Mouse (Mus musculus) limb, embryonic 12.5 days (tissue): Measurements from ENCODE around the gene Slc12a8. TPM values are rescaled to one million over a fixed set of nuclear protein-coding genes. Genes with fewer than 3 reads are reported as not detected.

Source experiments
- ATAC-seq: fragments of 200-750 bp; cut with Nextera tagmentation; 2 replicates; pipeline ENCODE4 v1.8.0; 2017; ENCODE audit warnings: low read depth, moderate TSS enrichment; ENCODE audit not compliant: insufficient number of reproducible peaks, insufficient read depth, low FRiP score, low TSS enrichment
- H3K27ac ChIP-seq: fragments of 300-500 bp; sonication (generic); 2 replicates; pipeline ENCODE4 v1.5.1; 2016; ENCODE audit warnings: mild to moderate bottlenecking, moderate library complexity
- H3K27me3 ChIP-seq: fragments of 300-500 bp; sonication (generic); 2 replicates; pipeline ENCODE4 v1.6.1; 2016; ENCODE audit warnings: mild to moderate bottlenecking, moderate library complexity
- H3K36me3 ChIP-seq: fragments of 300-500 bp; sonication (generic); 2 replicates; pipeline ENCODE4 v1.6.1; 2016; ENCODE audit warnings: mild to moderate bottlenecking, moderate library complexity
- H3K4me1 ChIP-seq: fragments of 300-500 bp; sonication (generic); replicated peaks from 2 replicates; pipeline ENCODE4 v1.6.1; 2016
- H3K4me2 ChIP-seq: fragments of 300-500 bp; sonication (generic); 2 replicates; pipeline ENCODE4 v1.6.1; 2016; ENCODE audit warnings: mild to moderate bottlenecking, moderate library complexity
- H3K4me3 ChIP-seq: fragments of 300-500 bp; sonication (generic); replicated peaks from 2 replicates; pipeline ENCODE4 v1.5.1; 2016; ENCODE audit warnings: mild to moderate bottlenecking
- H3K9ac ChIP-seq: fragments of 300-500 bp; sonication (generic); replicated peaks from 2 replicates; pipeline ENCODE4 v1.6.1; 2016; ENCODE audit warnings: mild to moderate bottlenecking, moderate library complexity
- H3K9me3 ChIP-seq: fragments of 300-500 bp; sonication (generic); 2 replicates; pipeline ENCODE4 v1.6.1; 2016; ENCODE audit warnings: mild to moderate bottlenecking, moderate library complexity
- WGBS: fragments of 180-500 bp; shearing (Covaris S2); methylation state at CpG from one replicate; pipeline ENCODE4 v1.1.7; 2016; 5-methylcytosine and 5-hydroxymethylcytosine counted together
- polyA plus RNA-seq: library from polyadenylated mRNA; unstranded; fragments of >200 nt; fragmentation: Nextera tagmentation; extraction: Ambion mirVana; gene quantifications from 2 replicates; pipeline ENCODE4 v1.2.1, GENCODE M21; 2016

Gene Slc12a8
- polyA plus RNA-seq, 1 experiment from 2014 or later = 0.45 TPM

DNA sequence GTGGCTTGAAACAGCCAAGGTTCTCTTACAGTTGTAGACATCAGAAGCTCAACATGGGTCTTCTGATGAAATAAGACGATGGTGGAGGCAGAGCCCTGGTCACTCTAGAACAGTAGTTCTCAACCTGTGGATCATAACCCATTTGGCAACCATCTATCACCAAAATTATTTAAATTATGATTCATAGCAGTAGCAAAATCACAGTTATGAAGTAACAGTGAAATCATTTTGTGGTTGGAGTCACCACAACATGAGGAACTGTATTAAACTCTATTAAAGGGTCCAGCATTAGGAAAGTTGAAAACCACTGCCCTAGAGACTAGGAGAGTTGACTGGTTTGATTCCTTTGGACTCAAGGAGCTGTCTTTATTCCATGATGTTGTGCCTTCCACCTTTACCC, 151.9 kb downstream of the Slc12a8 start:
- H3K4me2 ChIP-seq = no peak overlapping the region
- no peaks in the 10 kb centered on the region for H3K27me3 ChIP-seq
- ATAC-seq = no peak
- no peaks in the 10 kb centered on the region for H3K4me1 ChIP-seq
- H3K27ac ChIP-seq = no peak overlapping the region
- 91% methylated on average over 1 of the region's 1 CpGs for WGBS
- H3K9me3 ChIP-seq = no peaks in the 10 kb centered on the region
- H3K36me3 ChIP-seq = no peaks in the 10 kb centered on the region
- no peak overlapping the region for H3K4me3 ChIP-seq
- no peak overlapping the region for H3K9ac ChIP-seq

GRCm38 (mm10) chr16:33670340-33670739, 153.2 kb downstream of the Slc12a8 start:
- Histone ChIP-seq H3K27ac (no peak overlapping the region), H3K4me3 (no peak overlapping the region), H3K27me3 (no peaks in the 10 kb centered on the region), H3K4me2 (no peak overlapping the region), H3K36me3 (no peaks in the 10 kb centered on the region), H3K4me1 (no peaks in the 10 kb centered on the region), H3K9me3 (0 out of 2 replicates have a peak, but pooled peaks cover 3% of the 10 kb centered on the region), H3K9ac (no peak overlapping the region)
- no peak for ATAC-seq
- 73% methylated on average over 3 of the region's 3 CpGs for WGBS

GRCm38 (mm10) chr16:33670933-33671332, 153.8 kb downstream of the Slc12a8 start:
- H3K4me3 ChIP-seq = no peak overlapping the region
- 0 out of 2 replicates have a peak, but pooled peaks cover 3% of the 10 kb centered on the region for H3K9me3 ChIP-seq
- no peaks in the 10 kb centered on the region for H3K4me1 ChIP-seq
- H3K27ac ChIP-seq = no peak overlapping the region
- ATAC-seq = no peak
- no peak overlapping the region for H3K9ac ChIP-seq
- H3K27me3 ChIP-seq = no peaks in the 10 kb centered on the region
- 87% methylated on average over 2 of the region's 2 CpGs for WGBS
- no peaks in the 10 kb centered on the region for H3K36me3 ChIP-seq
- no peak overlapping the region for H3K4me2 ChIP-seq

GRCm38 (mm10) chr16:33672188-33672587, 155.1 kb downstream of the Slc12a8 start:
- 94% methylated on average over 3 of the region's 4 CpGs for WGBS

DNA sequence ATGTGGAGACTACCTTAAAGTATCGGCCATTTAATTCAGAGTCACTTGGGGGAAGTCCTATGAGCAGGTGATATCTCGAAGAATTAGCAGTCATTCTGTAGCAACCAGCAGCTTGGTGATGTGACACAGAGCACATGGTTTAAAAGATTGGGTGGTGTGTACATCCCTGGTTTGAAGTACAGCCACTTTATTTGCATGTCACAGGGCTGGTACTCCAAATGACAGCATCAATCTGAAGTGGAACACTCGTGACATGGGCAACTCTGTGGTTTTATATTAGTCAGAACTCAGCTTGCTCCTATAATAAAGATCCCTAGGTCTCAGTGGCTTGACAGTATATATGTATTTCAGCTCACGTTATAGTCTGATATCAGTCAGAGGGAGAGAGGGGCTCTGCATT, 155.5 kb downstream of the Slc12a8 start:
- no peak overlapping the region for H3K4me2 ChIP-seq
- 87% methylated on average over 4 of the region's 4 CpGs for WGBS
- H3K27me3 ChIP-seq = no peaks in the 10 kb centered on the region
- H3K36me3 ChIP-seq = no peaks in the 10 kb centered on the region
- no peak overlapping the region for H3K9ac ChIP-seq
- no peak overlapping the region for H3K27ac ChIP-seq
- no peaks in the 10 kb centered on the region for H3K4me1 ChIP-seq
- no peak overlapping the region for H3K4me3 ChIP-seq
- 0 out of 2 replicates have a peak, but pooled peaks cover 3% of the 10 kb centered on the region for H3K9me3 ChIP-seq
- no peak for ATAC-seq

More at GRCm38 (mm10) chr16:33672188-33672587, 155.1 kb downstream of the Slc12a8 start:
- Histone ChIP-seq H3K4me3 (no peak overlapping the region), H3K9ac (no peak overlapping the region), H3K27me3 (no peaks in the 10 kb centered on the region), H3K4me2 (no peak overlapping the region), H3K9me3 (0 out of 2 replicates have a peak, but pooled peaks cover 3% of the 10 kb centered on the region), H3K4me1 (no peaks in the 10 kb centered on the region), H3K27ac (no peak overlapping the region), H3K36me3 (no peaks in the 10 kb centered on the region)
- ATAC-seq = no peak

DNA sequence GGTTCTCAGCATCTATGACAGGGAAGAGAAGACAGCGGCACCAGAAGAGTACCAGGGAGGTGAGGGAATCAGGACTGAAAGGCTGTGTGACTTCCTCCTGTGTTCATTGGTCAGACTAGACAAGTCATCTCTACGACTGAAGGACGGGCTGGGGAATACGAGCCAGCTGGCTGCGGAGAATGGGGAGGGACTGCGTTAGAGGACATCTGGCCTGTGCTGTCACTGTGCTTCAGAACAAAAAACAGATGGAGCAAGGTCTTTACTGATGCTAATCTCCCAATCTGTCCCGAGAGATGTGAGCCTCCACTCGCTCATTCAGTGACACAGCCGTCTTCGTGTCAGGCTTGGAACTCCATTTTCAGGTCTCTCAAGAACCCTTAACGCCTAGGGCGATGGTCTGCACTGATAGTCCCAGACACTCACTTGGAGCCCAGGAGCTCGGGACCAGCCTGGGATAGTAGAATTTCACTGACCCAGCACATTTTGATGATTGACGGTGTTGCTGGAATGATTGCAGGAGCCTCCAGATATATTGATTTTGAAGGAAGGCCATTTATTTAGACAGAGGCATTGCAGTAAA, 156.5 kb downstream of the Slc12a8 start:
- no peak overlapping the region for H3K9ac ChIP-seq
- WGBS = 39% methylated on average over 14 of the region's 14 CpGs
- H3K27me3 ChIP-seq = no peaks in the 10 kb centered on the region
- H3K4me1 ChIP-seq = no peaks in the 10 kb centered on the region
- 0 out of 2 replicates have a peak, but pooled peaks cover 3% of the 10 kb centered on the region for H3K9me3 ChIP-seq
- no peak overlapping the region for H3K27ac ChIP-seq
- H3K4me2 ChIP-seq = no peak overlapping the region
- H3K4me3 ChIP-seq = no peak overlapping the region
- ATAC-seq = no peak
- no peaks in the 10 kb centered on the region for H3K36me3 ChIP-seq

DNA sequence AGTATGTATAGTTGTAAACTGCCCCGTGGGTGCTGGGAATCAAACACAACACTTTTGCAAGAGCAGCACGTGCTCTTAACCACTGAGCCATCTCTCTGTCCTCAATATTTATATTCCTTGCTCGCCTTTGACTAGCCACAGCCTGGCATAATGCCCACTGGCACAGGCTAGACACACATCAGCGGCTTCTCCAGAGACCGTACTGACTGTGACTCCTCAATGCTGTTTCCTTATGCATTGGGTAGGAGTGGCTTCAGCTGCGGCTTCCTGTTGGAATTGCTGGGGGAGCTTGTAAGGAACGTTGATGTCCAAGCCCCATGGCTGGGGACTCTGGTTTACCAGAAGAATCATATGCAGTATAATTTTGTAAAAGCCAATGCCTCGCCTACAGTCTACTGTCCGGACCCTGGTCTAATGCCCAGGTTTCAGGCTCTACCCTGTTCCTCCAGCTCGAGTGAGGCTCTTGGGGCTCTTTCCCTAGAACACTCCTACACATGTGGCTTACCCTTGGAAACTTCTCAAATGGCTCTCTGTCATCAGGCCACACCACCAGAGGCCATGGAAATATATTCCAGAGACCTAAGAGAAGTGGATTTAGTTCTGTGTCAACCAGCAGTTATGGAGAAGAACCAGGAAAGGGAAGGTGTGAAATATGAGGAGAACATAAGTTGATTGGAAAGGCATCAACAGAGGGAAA, 158.2 kb downstream of the Slc12a8 start:
- no peak overlapping the region for H3K4me3 ChIP-seq
- H3K9ac ChIP-seq = no peak overlapping the region
- H3K4me2 ChIP-seq = no peak overlapping the region
- 0 out of 2 replicates have a peak, but pooled peaks cover 3% of the 10 kb centered on the region for H3K9me3 ChIP-seq
- ATAC-seq = no peak
- H3K4me1 ChIP-seq = no peaks in the 10 kb centered on the region
- 91% methylated on average over 10 of the region's 10 CpGs for WGBS
- H3K27ac ChIP-seq = no peak overlapping the region
- no peaks in the 10 kb centered on the region for H3K27me3 ChIP-seq
- H3K36me3 ChIP-seq = no peaks in the 10 kb centered on the region

- Histone ChIP-seq H3K27ac (no peak overlapping the region), H3K4me1 (no peaks in the 10 kb centered on the region), H3K36me3 (no peaks in the 10 kb centered on the region), H3K9me3 (0 out of 2 replicates have a peak, but pooled peaks cover 3% of the 10 kb centered on the region), H3K27me3 (no peaks in the 10 kb centered on the region), H3K4me2 (no peak overlapping the region), H3K9ac (no peak overlapping the region), H3K4me3 (no peak overlapping the region)
- ATAC-seq = no peak
- WGBS = 83% methylated on average over 3 of the region's 3 CpGs
Measured at GRCm38 (mm10) chr16:33675848-33676184, 158.7 kb downstream of the Slc12a8 start.

- H3K9me3 ChIP-seq = 0 out of 2 replicates have a peak, but pooled peaks cover 3% of the 10 kb centered on the region
- H3K4me3 ChIP-seq = no peak overlapping the region
- H3K27ac ChIP-seq = no peak overlapping the region
- H3K27me3 ChIP-seq = no peaks in the 10 kb centered on the region
- H3K36me3 ChIP-seq = no peaks in the 10 kb centered on the region
- H3K4me2 ChIP-seq = no peak overlapping the region
- no peaks in the 10 kb centered on the region for H3K4me1 ChIP-seq
- H3K9ac ChIP-seq = no peak overlapping the region
- 79% methylated on average over 7 of the region's 7 CpGs for WGBS
- ATAC-seq = no peak
Measured at GRCm38 (mm10) chr16:33676347-33677312, 159.5 kb downstream of the Slc12a8 start.

GRCm38 (mm10) chr16:33677313-33677690, 160.2 kb downstream of the Slc12a8 start:
- no peak overlapping the region for H3K9ac ChIP-seq
- H3K4me3 ChIP-seq = no peak overlapping the region
- WGBS = 92% methylated on average over 7 of the region's 7 CpGs
- H3K4me1 ChIP-seq = no peaks in the 10 kb centered on the region
- no peak for ATAC-seq
- H3K36me3 ChIP-seq = no peaks in the 10 kb centered on the region
- no peak overlapping the region for H3K27ac ChIP-seq
- H3K9me3 ChIP-seq = 0 out of 2 replicates have a peak, but pooled peaks cover 3% of the 10 kb centered on the region
- H3K4me2 ChIP-seq = no peak overlapping the region
- no peaks in the 10 kb centered on the region for H3K27me3 ChIP-seq

DNA sequence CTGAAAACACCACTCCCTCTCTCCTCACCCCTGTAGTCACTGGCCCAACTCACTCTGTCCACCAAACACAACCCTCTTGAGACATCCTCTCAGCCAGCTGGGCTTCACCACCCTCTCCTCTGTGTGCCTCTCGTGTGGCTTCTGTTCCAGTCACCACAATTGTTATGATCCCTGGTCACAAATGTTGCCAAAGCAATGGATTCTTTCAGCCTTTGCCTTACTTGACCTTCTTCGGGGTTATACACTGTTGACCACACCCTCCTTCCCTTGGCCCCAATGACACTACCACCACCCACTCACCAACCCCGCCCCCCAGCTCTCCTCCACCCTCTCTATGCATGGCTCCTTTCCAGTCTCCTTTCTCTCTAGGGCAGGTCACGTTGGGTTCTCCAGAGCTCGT, 160.8 kb downstream of the Slc12a8 start:
- no peak overlapping the region for H3K4me3 ChIP-seq
- no peak overlapping the region for H3K9ac ChIP-seq
- H3K4me2 ChIP-seq = no peak overlapping the region
- no peaks in the 10 kb centered on the region; the same call in 1 of the 2 replicates for H3K27me3 ChIP-seq
- no peaks in the 10 kb centered on the region for H3K4me1 ChIP-seq
- H3K9me3 ChIP-seq = 0 out of 2 replicates have a peak, but pooled peaks cover 3% of the 10 kb centered on the region
- ATAC-seq = no peak
- no peaks in the 10 kb centered on the region for H3K36me3 ChIP-seq
- no peak overlapping the region for H3K27ac ChIP-seq
- WGBS = 87% methylated on average over 5 of the region's 5 CpGs
